Mouse (Mus musculus): ENCODE results near the gene Dph5. TPM values are rescaled to one million over a fixed set of nuclear protein-coding genes. Genes with fewer than 3 reads are reported as not detected.

The Dph5 gene
- polyA plus RNA-seq (2012; ENCODE audit: low replicate concordance) = 0.69 and 0.93 TPM in 2 replicates

GRCm38 (mm10) chr3:115887427-115888309, at the start of gene Dph5:
Gene Dph5, plus strand, starts transcription at chr3:115887837.

Other genes with a start within 250 kb of the Dph5 start
- 2.1 and 4.8 TPM in 2 replicates for gene S1pr1, start 172.8 kb upstream of the Dph5 start, polyA plus RNA-seq (2012; ENCODE audit: low replicate concordance)
- gene Slc30a7, start 119.6 kb downstream of the Dph5 start, polyA plus RNA-seq (2012; ENCODE audit: low replicate concordance) = 0.29 and 2.7 TPM in 2 replicates
- 0.73 and 15.3 TPM in 2 replicates for gene Extl2, start 119.6 kb downstream of the Dph5 start, polyA plus RNA-seq (2012; ENCODE audit: low replicate concordance)
- 2.1 and 3.1 TPM in 2 replicates for gene Vcam1, start 241.9 kb downstream of the Dph5 start, polyA plus RNA-seq (2012; ENCODE audit: low replicate concordance)